Mouse (Mus musculus) liver, adult (tissue): ENCODE measurements at regions not wholly inside any gene's neighbourhood (a gene's known extent, or its start where the extent isn't known, plus 50 kb on each side); places are given as distances from the start of the nearest gene placed in this dataset.

Experiments
- GATA4 ChIP-seq: IDR thresholded peaks from 2 replicates; pipeline ENCODE4 v1.6.1; 2014; ENCODE audit warnings: mild to moderate bottlenecking, low read length; ENCODE audit not compliant: insufficient replicate concordance

DNA sequence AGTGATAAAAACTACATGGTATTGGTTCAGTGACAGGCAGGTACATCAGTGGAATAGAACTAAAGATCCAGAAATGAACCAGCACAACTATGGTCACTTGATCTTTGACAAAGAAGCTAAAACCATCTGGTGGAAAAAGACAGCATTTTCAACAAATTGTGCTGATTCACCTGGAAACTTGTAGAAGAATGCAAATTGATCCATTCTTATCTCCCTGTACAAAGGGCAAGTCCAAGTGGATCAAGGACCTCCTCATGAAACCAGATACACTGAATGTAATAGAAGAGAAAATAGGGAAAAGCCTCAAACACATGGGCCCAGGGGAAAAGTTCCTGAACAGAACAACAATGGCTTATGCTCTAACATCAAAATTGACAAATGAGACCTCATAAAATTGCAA is 194.8 kb upstream of the Mgat4c start:
- peak; percentile 97 for TF ChIP-seq GATA4

DNA sequence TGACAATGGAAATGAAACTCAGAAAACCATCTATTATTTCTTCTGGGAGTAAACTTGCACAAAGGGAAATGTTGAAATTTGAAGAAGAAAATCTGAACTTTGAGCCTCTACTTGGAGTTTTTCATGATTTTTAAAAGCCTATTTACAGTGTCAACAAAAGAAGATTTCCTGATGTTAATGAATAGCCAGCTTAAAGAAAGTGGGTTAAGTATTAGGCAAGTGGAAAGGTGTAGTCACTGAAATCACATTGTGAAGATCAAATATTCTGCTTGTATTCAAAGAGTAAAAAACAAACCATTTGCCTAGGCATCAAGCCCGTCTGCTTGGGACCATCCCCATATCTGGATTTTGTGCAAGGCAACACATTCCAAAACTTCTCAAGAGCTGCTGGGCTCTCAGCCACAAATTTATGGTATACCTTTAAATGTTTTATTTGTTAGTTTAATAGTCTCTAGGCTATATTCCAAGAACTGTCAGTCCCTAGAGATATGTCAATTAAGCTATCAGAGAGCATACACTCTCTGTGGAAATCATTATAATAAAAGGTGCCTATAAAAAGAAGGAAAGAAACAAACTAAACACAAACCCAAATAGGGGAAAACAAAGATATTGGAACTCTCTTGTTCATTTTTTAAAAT is 190.8 kb upstream of the Mgat4c start:
- TF ChIP-seq GATA4, result peak; percentile 64; the same call in 1 of the 2 replicates

- no peak for TF ChIP-seq GATA4
Measured at GRCm38 (mm10) chr10:101515087-101515486, 166.2 kb upstream of the Mgat4c start.

DNA sequence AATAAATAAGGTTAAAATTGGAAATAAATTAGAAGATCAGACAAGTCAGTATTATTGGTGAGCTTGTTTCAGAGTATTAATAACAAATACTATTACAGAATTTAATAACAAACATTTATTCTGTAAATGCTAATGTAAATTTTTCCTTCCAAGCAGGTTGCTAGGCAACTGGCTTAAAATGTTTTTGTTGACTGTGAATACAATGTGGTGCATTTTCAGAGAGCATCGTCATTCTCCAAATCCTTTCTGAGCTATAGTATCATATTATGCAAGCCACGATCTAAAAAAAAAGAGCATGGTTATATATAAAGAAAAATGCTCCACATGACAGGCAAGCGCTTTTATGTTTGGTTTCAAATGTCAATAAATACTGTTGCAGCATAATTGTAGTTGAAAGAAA is 164.4 kb upstream of the Mgat4c start:
- TF ChIP-seq GATA4, result no peak

DNA sequence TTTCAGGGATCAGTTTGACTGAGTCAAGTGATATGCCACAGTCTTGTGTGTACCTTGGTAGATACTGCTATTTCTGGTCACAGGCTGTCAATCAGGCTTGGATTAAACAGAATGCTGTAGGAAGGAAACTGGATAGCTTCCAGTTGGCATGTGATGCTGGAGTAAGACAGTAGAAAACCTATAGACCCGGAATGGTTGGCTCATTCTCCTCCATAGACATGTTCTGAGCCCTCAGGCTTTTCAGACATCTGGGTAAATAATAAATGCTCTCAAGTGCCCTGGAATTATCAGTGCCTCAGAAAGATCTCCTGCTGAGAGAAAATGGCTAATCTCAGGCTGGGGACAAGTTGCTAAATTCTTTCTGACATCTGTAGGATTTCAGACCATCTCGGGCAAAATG is 149.0 kb upstream of the Mgat4c start:
- TF ChIP-seq GATA4, result no peak

- TF ChIP-seq GATA4, result no peak
Measured at GRCm38 (mm10) chr10:101544203-101544602, 137.1 kb upstream of the Mgat4c start.

GRCm38 (mm10) chr10:101550645-101551044 is 130.6 kb upstream of the Mgat4c start:
- TF ChIP-seq GATA4, result no peak
